9 mouse cellular contexts compared by ENCODE assay signal in the genomic region with DNA sequence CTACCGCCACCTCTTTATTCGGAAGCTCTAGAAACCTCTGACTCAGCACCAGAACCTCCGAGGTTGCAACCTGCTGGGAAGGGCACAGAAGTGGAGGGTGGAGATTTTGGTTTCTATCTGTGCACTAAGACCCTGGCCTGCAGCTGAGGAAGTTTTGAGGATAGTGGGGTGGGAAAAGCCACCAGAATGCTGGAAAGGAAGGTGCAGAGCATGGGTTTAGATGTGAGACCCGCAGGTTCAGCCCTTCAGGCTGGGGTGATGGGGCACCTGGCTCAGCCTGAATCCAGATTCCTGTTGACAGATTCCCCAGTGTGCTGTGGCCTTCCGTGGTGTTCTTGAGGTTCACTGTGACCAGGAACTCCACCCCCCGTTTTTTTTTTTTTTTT. TPM values are rescaled to one million over a fixed set of nuclear protein-coding genes. Genes with fewer than 3 reads are reported as not detected.
DNase-seq lines count a peak whose midpoint lies in the region; ATAC-seq lines count a peak whose summit lies in the region.
"Had no signal": no experiment of that assay in that cellular context is flagged by ENCODE, and none has a peak within 500 bp of the region (broad histone marks: within the 10 kb centered on the region; RNA-seq: fewer than 3 reads in every experiment).

No protein-coding gene starts in this region.

- H3K4me1 ChIP-seq in kidney, embryonic 15.5 days = peaks cover 34% of the 10 kb centered on the region
- H3K4me1 ChIP-seq in embryonic facial prominence, embryonic 15.5 days = peaks cover 34% of the 10 kb centered on the region

- H3K9ac ChIP-seq in kidney, embryonic 15.5 days = no peak overlapping the region
- H3K9ac ChIP-seq in embryonic facial prominence, embryonic 15.5 days = no peak overlapping the region

- no peaks in the 10 kb centered on the region for H3K36me3 ChIP-seq in kidney, embryonic 15.5 days
- no peaks in the 10 kb centered on the region for H3K36me3 ChIP-seq in embryonic facial prominence, embryonic 15.5 days

- H3K4me2 ChIP-seq in kidney, embryonic 15.5 days = peak overlapping the region; percentile 89
- H3K4me2 ChIP-seq in embryonic facial prominence, embryonic 15.5 days (replicated peaks) = peak overlapping the region; percentile 95; the same call in 1 of the 2 replicates

- H3K27ac ChIP-seq in kidney, embryonic 15.5 days = no peak overlapping the region
- no peak overlapping the region for H3K27ac ChIP-seq in embryonic facial prominence, embryonic 15.5 days (replicated peaks)

- no peak for ATAC-seq in kidney, embryonic 15.5 days (replicated peaks; ENCODE audit: low FRiP score)
- ATAC-seq in embryonic facial prominence, embryonic 15.5 days (ENCODE audit: insufficient number of reproducible peaks, low FRiP score, low TSS enrichment, low read depth) = no peak

- WGBS in kidney, embryonic 15.5 days = 5% methylated on average over 6 of the region's 6 CpGs
- 4% methylated on average over 6 of the region's 6 CpGs for WGBS in embryonic facial prominence, embryonic 15.5 days

- peaks cover 90% of the 10 kb centered on the region for H3K27me3 ChIP-seq in kidney, embryonic 15.5 days
- peaks cover 48% of the 10 kb centered on the region for H3K27me3 ChIP-seq in embryonic facial prominence, embryonic 15.5 days

- DNase-seq in kidney, postnatal 14 days = no peak
- peak; percentile 25 for DNase-seq in induced T-regulatory cell, adult 2 months (ENCODE audit: low read depth)
- DNase-seq in naive thymus-derived CD4-positive, alpha-beta T cell, adult 2 months (ENCODE audit: low read depth) = peak; percentile 13
- DNase-seq in urinary bladder, postnatal 14 days (ENCODE audit: low spot score) = no peak
- DNase-seq in cerebellum, postnatal 10 days = no peak
- no peak for DNase-seq in lung, postnatal 36 days
- DNase-seq: thymus, postnatal 14 days had no signal

- 0 out of 2 replicates have a peak, but pooled peaks cover 6% of the 10 kb centered on the region for H3K9me3 ChIP-seq in kidney, embryonic 15.5 days (replicated peaks)
- H3K9me3 ChIP-seq in embryonic facial prominence, embryonic 15.5 days (replicated peaks) = 0 out of 2 replicates have a peak, but pooled peaks cover 3% of the 10 kb centered on the region

- H3K4me3 ChIP-seq in kidney, embryonic 15.5 days (replicated peaks) = peak overlapping the region; percentile 52; the same call in 1 of the 2 replicates
- H3K4me3 ChIP-seq in embryonic facial prominence, embryonic 15.5 days (replicated peaks) = peak overlapping the region; percentile 52; the same call in 1 of the 2 replicates

RNA-seq across cellular contexts. Expression of a gene that starts 2.3 kb away (rescaled TPM):
- 1.7 and 2.7 TPM in 2 replicates for polyA plus RNA-seq in kidney, embryonic 15.5 days (2015; fragmentation: Nextera tagmentation; extraction: Ambion mirVana)
- 3.1 and 3.7 TPM in 2 replicates for polyA plus RNA-seq in embryonic facial prominence, embryonic 15.5 days (2015; fragmentation: Nextera tagmentation; extraction: Ambion mirVana)

Comparison
In these comparisons a context has a peak if more than half of its experiments do, and no peak if none do; other contexts are left out.
1. DNase-seq: peak in induced T-regulatory cell, adult 2 months (single experiment) and naive thymus-derived CD4-positive, alpha-beta T cell, adult 2 months (single experiment); none in kidney, postnatal 14 days (single experiment), urinary bladder, postnatal 14 days (single experiment), cerebellum, postnatal 10 days (0 of 2) and lung, postnatal 36 days (single experiment).